Mouse (Mus musculus) forebrain, embryonic 12.5 days (tissue): Measurements from ENCODE around the gene Zfpm1. TPM values are rescaled to one million over a fixed set of nuclear protein-coding genes. Genes with fewer than 3 reads are reported as not detected.

Experiments
- ATAC-seq: fragments of 200-750 bp; cut with Nextera tagmentation; 2 replicates; pipeline ENCODE4 v1.8.0; 2017; ENCODE audit warnings: moderate TSS enrichment; ENCODE audit not compliant: low FRiP score
- H3K27ac ChIP-seq: fragments of 300-500 bp; sonication (generic); 2 replicates; pipeline ENCODE4 v1.5.1; 2016; ENCODE audit warnings: mild to moderate bottlenecking
- H3K27me3 ChIP-seq: fragments of 300-500 bp; sonication (generic); 2 replicates; pipeline ENCODE4 v1.6.1; 2016; ENCODE audit warnings: mild to moderate bottlenecking
- H3K36me3 ChIP-seq: fragments of 300-500 bp; sonication (generic); replicated peaks from 2 replicates; pipeline ENCODE4 v1.6.1; 2016; ENCODE audit warnings: mild to moderate bottlenecking
- H3K4me1 ChIP-seq: fragments of 300-500 bp; sonication (generic); 2 replicates; pipeline ENCODE4 v1.6.1; 2016
- H3K4me2 ChIP-seq: fragments of 300-500 bp; sonication (generic); 2 replicates; pipeline ENCODE4 v1.6.1; 2016; ENCODE audit warnings: mild to moderate bottlenecking, moderate library complexity
- H3K4me3 ChIP-seq: fragments of 300-500 bp; sonication (generic); replicated peaks from 2 replicates; pipeline ENCODE4 v1.5.1; 2016; ENCODE audit warnings: mild to moderate bottlenecking
- H3K9ac ChIP-seq: fragments of 300-500 bp; sonication (generic); 2 replicates; pipeline ENCODE4 v1.6.1; 2016; ENCODE audit warnings: mild to moderate bottlenecking
- H3K9me3 ChIP-seq: fragments of 300-500 bp; sonication (generic); 2 replicates; pipeline ENCODE4 v1.6.1; 2016
- WGBS: fragments of 180-500 bp; shearing (Covaris S2); methylation state at CpG from one replicate; pipeline ENCODE4 v1.1.7; 2016; 5-methylcytosine and 5-hydroxymethylcytosine counted together
- polyA plus RNA-seq: library from polyadenylated mRNA; unstranded; fragments of >200 nt; fragmentation: Nextera tagmentation; extraction: Ambion mirVana; gene quantifications from 2 replicates; pipeline ENCODE4 v1.2.1, GENCODE M21; 2016

The Zfpm1 gene
- polyA plus RNA-seq, 1 experiment from 2014 or later = 1.2 TPM

GRCm38 (mm10) chr8:122304058-122304457, 22.1 kb downstream of the Zfpm1 start:
- ATAC-seq = no peak
- Histone ChIP-seq H3K9ac (no peak overlapping the region), H3K36me3 (no peaks in the 10 kb centered on the region), H3K9me3 (no peaks in the 10 kb centered on the region), H3K27me3 (peaks cover 6% of the 10 kb centered on the region), H3K4me2 (no peak overlapping the region), H3K4me1 (peaks cover 22% of the 10 kb centered on the region), H3K27ac (no peak overlapping the region), H3K4me3 (no peak overlapping the region)
- WGBS = 22% methylated on average over 3 of the region's 3 CpGs

- no peak for ATAC-seq
- Histone ChIP-seq H3K27me3 (peaks cover 6% of the 10 kb centered on the region), H3K4me1 (peaks cover 21% of the 10 kb centered on the region), H3K36me3 (no peaks in the 10 kb centered on the region), H3K4me3 (no peak overlapping the region), H3K4me2 (no peak overlapping the region), H3K9ac (no peak overlapping the region), H3K27ac (no peak overlapping the region), H3K9me3 (no peaks in the 10 kb centered on the region)
- 79% methylated on average over 26 of the region's 26 CpGs for WGBS
Observed at GRCm38 (mm10) chr8:122306660-122307399, 24.9 kb downstream of the Zfpm1 start.

- 80% methylated on average over 8 of the region's 8 CpGs for WGBS
- Histone ChIP-seq H3K4me3 (no peak overlapping the region), H3K9ac (peak overlapping the region; percentile 7; the same call in 1 of the 2 replicates), H3K4me1 (peaks cover 11% of the 10 kb centered on the region; the same call in 1 of the 2 replicates), H3K27ac (0 out of 2 replicates have a peak overlapping the region, but pooled peaks have one; percentile 37), H3K27me3 (peaks cover 6% of the 10 kb centered on the region), H3K36me3 (no peaks in the 10 kb centered on the region), H3K9me3 (no peaks in the 10 kb centered on the region), H3K4me2 (no peak overlapping the region)
- ATAC-seq = no peak
Observed at GRCm38 (mm10) chr8:122307836-122308235, 25.9 kb downstream of the Zfpm1 start.

- H3K9ac ChIP-seq = no peak overlapping the region
- no peak overlapping the region for H3K4me3 ChIP-seq
- H3K4me1 ChIP-seq = peaks cover 8% of the 10 kb centered on the region; the same call in 1 of the 2 replicates
- H3K27ac ChIP-seq = no peak overlapping the region
- WGBS = 89% methylated on average over 12 of the region's 12 CpGs
- ATAC-seq = no peak
- no peaks in the 10 kb centered on the region for H3K9me3 ChIP-seq
- H3K36me3 ChIP-seq = no peaks in the 10 kb centered on the region
- peaks cover 6% of the 10 kb centered on the region for H3K27me3 ChIP-seq
- no peak overlapping the region for H3K4me2 ChIP-seq
Observed at GRCm38 (mm10) chr8:122309272-122309671, 27.3 kb downstream of the Zfpm1 start.

- Histone ChIP-seq H3K9me3 (no peaks in the 10 kb centered on the region), H3K4me1 (peaks cover 3% of the 10 kb centered on the region; the same call in 1 of the 2 replicates)
Observed at GRCm38 (mm10) chr8:122311115-122311514, 29.2 kb downstream of the Zfpm1 start.

GRCm38 (mm10) chr8:122312553-122312952, 30.6 kb downstream of the Zfpm1 start:
- Histone ChIP-seq H3K36me3 (no peaks in the 10 kb centered on the region), H3K4me2 (no peak overlapping the region), H3K4me3 (no peak overlapping the region), H3K4me1 (peaks cover 4% of the 10 kb centered on the region; the same call in 1 of the 2 replicates), H3K9ac (no peak overlapping the region), H3K27ac (no peak overlapping the region), H3K9me3 (no peaks in the 10 kb centered on the region), H3K27me3 (no peaks in the 10 kb centered on the region)
- no peak for ATAC-seq
- WGBS = 77% methylated on average over 2 of the region's 2 CpGs

More at GRCm38 (mm10) chr8:122311115-122311514, 29.2 kb downstream of the Zfpm1 start:
- H3K27ac ChIP-seq = no peak overlapping the region
- H3K27me3 ChIP-seq = no peaks in the 10 kb centered on the region
- ATAC-seq = no peak
- H3K36me3 ChIP-seq = no peaks in the 10 kb centered on the region
- H3K4me3 ChIP-seq = no peak overlapping the region
- no peak overlapping the region for H3K4me2 ChIP-seq
- WGBS = 90% methylated on average over 2 of the region's 2 CpGs
- no peak overlapping the region for H3K9ac ChIP-seq

GRCm38 (mm10) chr8:122313310-122313709, 31.4 kb downstream of the Zfpm1 start:
- Histone ChIP-seq H3K4me2 (no peak overlapping the region), H3K9me3 (no peaks in the 10 kb centered on the region), H3K4me3 (no peak overlapping the region), H3K27me3 (no peaks in the 10 kb centered on the region), H3K9ac (no peak overlapping the region), H3K27ac (no peak overlapping the region), H3K4me1 (peaks cover 6% of the 10 kb centered on the region; the same call in 1 of the 2 replicates), H3K36me3 (no peaks in the 10 kb centered on the region)
- 75% methylated on average over 12 of the region's 12 CpGs for WGBS
- ATAC-seq = no peak

GRCm38 (mm10) chr8:122314899-122315496, 33.1 kb downstream of the Zfpm1 start:
- Histone ChIP-seq H3K27ac (no peak overlapping the region), H3K36me3 (no peaks in the 10 kb centered on the region), H3K9me3 (no peaks in the 10 kb centered on the region), H3K4me3 (no peak overlapping the region), H3K4me1 (peaks cover 6% of the 10 kb centered on the region; the same call in 1 of the 2 replicates), H3K27me3 (peaks cover 4% of the 10 kb centered on the region; the same call in 1 of the 2 replicates), H3K9ac (no peak overlapping the region), H3K4me2 (no peak overlapping the region)
- WGBS = 83% methylated on average over 13 of the region's 13 CpGs
- no peak for ATAC-seq

- Histone ChIP-seq H3K4me3 (no peak overlapping the region), H3K9me3 (no peaks in the 10 kb centered on the region), H3K27me3 (peaks cover 4% of the 10 kb centered on the region; the same call in 1 of the 2 replicates), H3K4me2 (no peak overlapping the region), H3K27ac (no peak overlapping the region), H3K9ac (no peak overlapping the region), H3K36me3 (no peaks in the 10 kb centered on the region), H3K4me1 (peaks cover 18% of the 10 kb centered on the region)
- no peak for ATAC-seq
- WGBS = 58% methylated on average over 2 of the region's 2 CpGs
Observed at GRCm38 (mm10) chr8:122316402-122316801, 34.5 kb downstream of the Zfpm1 start.

GRCm38 (mm10) chr8:122317918-122318475, 36.1 kb downstream of the Zfpm1 start:
- Histone ChIP-seq H3K27me3 (peaks cover 4% of the 10 kb centered on the region; the same call in 1 of the 2 replicates), H3K4me2 (no peak overlapping the region), H3K27ac (no peak overlapping the region), H3K9me3 (no peaks in the 10 kb centered on the region), H3K4me1 (peaks cover 21% of the 10 kb centered on the region), H3K9ac (no peak overlapping the region), H3K4me3 (no peak overlapping the region), H3K36me3 (no peaks in the 10 kb centered on the region)
- no peak for ATAC-seq
- 52% methylated on average over 8 of the region's 8 CpGs for WGBS

- H3K4me1 ChIP-seq = peaks cover 29% of the 10 kb centered on the region
Observed at GRCm38 (mm10) chr8:122319045-122319707, 37.2 kb downstream of the Zfpm1 start.

GRCm38 (mm10) chr8:122319708-122320075, 37.8 kb downstream of the Zfpm1 start:
- no peak overlapping the region for H3K4me2 ChIP-seq
- H3K27ac ChIP-seq = no peak overlapping the region
- H3K27me3 ChIP-seq = peaks cover 4% of the 10 kb centered on the region; the same call in 1 of the 2 replicates
- H3K4me3 ChIP-seq = no peak overlapping the region
- no peaks in the 10 kb centered on the region for H3K36me3 ChIP-seq
- no peak for ATAC-seq
- no peak overlapping the region for H3K9ac ChIP-seq
- H3K9me3 ChIP-seq = no peaks in the 10 kb centered on the region
- WGBS = 74% methylated on average over 7 of the region's 7 CpGs
- peaks cover 34% of the 10 kb centered on the region for H3K4me1 ChIP-seq

More at GRCm38 (mm10) chr8:122319045-122319707, 37.2 kb downstream of the Zfpm1 start:
- H3K4me3 ChIP-seq = no peak overlapping the region
- H3K9ac ChIP-seq = no peak overlapping the region
- no peak overlapping the region for H3K4me2 ChIP-seq
- 76% methylated on average over 11 of the region's 11 CpGs for WGBS
- no peak overlapping the region for H3K27ac ChIP-seq
- H3K9me3 ChIP-seq = no peaks in the 10 kb centered on the region
- H3K36me3 ChIP-seq = no peaks in the 10 kb centered on the region
- ATAC-seq = no peak
- H3K27me3 ChIP-seq = peaks cover 4% of the 10 kb centered on the region; the same call in 1 of the 2 replicates
